24 mouse cellular contexts compared by ENCODE assay signal in the genomic region with DNA sequence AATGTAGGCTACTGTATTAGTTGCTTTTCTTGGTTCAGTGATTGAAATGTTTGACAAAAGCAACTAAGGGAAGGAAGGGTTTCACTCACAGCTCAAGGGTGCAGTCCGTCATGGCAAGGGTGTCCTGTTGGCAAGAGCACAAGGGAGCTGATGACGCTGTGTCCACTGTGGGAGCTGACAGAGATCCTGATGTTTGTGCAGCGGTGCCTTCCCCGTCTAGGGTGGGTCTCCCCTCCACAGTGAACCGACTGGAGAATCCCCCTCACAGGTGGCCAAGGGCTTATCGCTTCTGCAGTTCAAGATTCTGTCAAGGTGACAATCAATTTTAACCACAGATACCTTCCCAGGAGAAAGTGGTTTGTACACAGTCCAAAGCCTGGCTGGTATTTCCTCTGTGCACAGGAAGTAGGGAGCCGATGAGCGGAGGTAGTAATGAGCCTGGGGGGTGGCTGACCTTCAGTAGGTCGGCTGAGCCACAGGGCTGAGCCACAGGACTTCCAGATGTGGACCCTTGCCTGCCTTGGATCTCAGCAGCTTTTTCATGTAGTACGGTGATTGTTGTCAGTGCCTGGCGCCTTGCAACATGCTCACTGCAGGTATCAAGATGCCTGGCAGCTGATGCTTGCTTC. TPM values are rescaled to one million over a fixed set of nuclear protein-coding genes. Genes with fewer than 3 reads are reported as not detected.
DNase-seq lines count a peak whose midpoint lies in the region; ATAC-seq and TF ChIP-seq lines count a peak whose summit lies in the region.
"Had no signal": no experiment of that assay in that cellular context is flagged by ENCODE, and none has a peak within 500 bp of the region (broad histone marks: within the 10 kb centered on the region; RNA-seq: fewer than 3 reads in every experiment).

No protein-coding gene starts in this region.

- WGBS in heart, embryonic 12.5 days = 61% methylated on average over 11 of the region's 11 CpGs

- H3K4me3 ChIP-seq in heart, embryonic 12.5 days = no peak overlapping the region
- peak overlapping the region; percentile 7; the same call in 1 of the 2 replicates for H3K4me3 ChIP-seq in E14TG2a.4 (replicated peaks; ENCODE audit: low read length)
- H3K4me3 ChIP-seq: forebrain, embryonic 15.5 days; hindbrain, embryonic 10.5 days; kidney, embryonic 15.5 days; left cerebral cortex, adult 2 months; limb, embryonic 15.5 days; midbrain, embryonic 13.5 days had no signal

- peak; percentile 36; the same call in 1 of the 2 replicates for ATAC-seq in heart, embryonic 12.5 days (ENCODE audit: insufficient number of reproducible peaks, low FRiP score)
- ATAC-seq: forebrain, embryonic 15.5 days; hindbrain, embryonic 16.5 days; midbrain, embryonic 13.5 days had no signal

- peaks cover 19% of the 10 kb centered on the region for H3K4me1 ChIP-seq in heart, embryonic 12.5 days (replicated peaks)
- peaks cover 68% of the 10 kb centered on the region for H3K4me1 ChIP-seq in E14TG2a.4 (replicated peaks; ENCODE audit: low read depth, low read length)
- H3K4me1 ChIP-seq: forebrain, embryonic 15.5 days; limb, embryonic 15.5 days had no signal

- DNase-seq in heart, adult 18-20 months = no peak
- DNase-seq in ZHBTc4 (ENCODE audit: low read depth, low spot score) = peak; percentile 47
- peak; percentile 40 to 42 for DNase-seq in adrenal gland, postnatal 36 days
- DNase-seq in thymus, adult 18-20 months = no peak
- DNase-seq in layer of hippocampus, adult 9-11 months = no peak
- DNase-seq: B cell, adult 2 months; cerebellum, adult 8-10 months; gastrocnemius, postnatal 10 days; lung, adult 2 months; retina, postnatal 1 day; right cerebral cortex, postnatal 25 days; thymus, postnatal 36 days had no signal

- H3K27me3 ChIP-seq in heart, embryonic 12.5 days (replicated peaks) = no peaks in the 10 kb centered on the region
- H3K27me3 ChIP-seq in E14TG2a.4 (ENCODE audit: insufficient read depth, low read length) = no peaks in the 10 kb centered on the region
- H3K27me3 ChIP-seq: CH12.LX; forebrain, embryonic 15.5 days; kidney, embryonic 15.5 days; limb, embryonic 15.5 days; midbrain, embryonic 13.5 days had no signal

- H3K9me3 ChIP-seq in heart, embryonic 12.5 days (replicated peaks) = no peaks in the 10 kb centered on the region; the same call in 1 of the 2 replicates
- no peaks in the 10 kb centered on the region for H3K9me3 ChIP-seq in E14TG2a.4 (ENCODE audit: low read length)
- H3K9me3 ChIP-seq: forebrain, embryonic 15.5 days; hindbrain, embryonic 10.5 days; kidney, embryonic 15.5 days; limb, embryonic 15.5 days; midbrain, embryonic 13.5 days had no signal

- H3K9ac ChIP-seq in heart, embryonic 12.5 days = no peak overlapping the region
- H3K9ac ChIP-seq: forebrain, embryonic 15.5 days; kidney, embryonic 15.5 days; limb, embryonic 15.5 days; midbrain, embryonic 13.5 days had no signal

- H3K4me2 ChIP-seq in heart, embryonic 12.5 days = no peak overlapping the region
- H3K4me2 ChIP-seq: forebrain, embryonic 15.5 days; kidney, embryonic 15.5 days; limb, embryonic 15.5 days; midbrain, embryonic 13.5 days had no signal

- TF ChIP-seq CTCF in E14TG2a.4 (conservative IDR thresholded peaks at IDR 0.05; ENCODE audit: low read length) = no peak

- H3K36me3 ChIP-seq in heart, embryonic 12.5 days = no peaks in the 10 kb centered on the region
- no peaks in the 10 kb centered on the region for H3K36me3 ChIP-seq in E14TG2a.4 (ENCODE audit: insufficient read depth, low read length)
- H3K36me3 ChIP-seq: forebrain, embryonic 15.5 days; hindbrain, embryonic 10.5 days; kidney, embryonic 15.5 days; limb, embryonic 15.5 days; midbrain, embryonic 13.5 days had no signal

- H3K27ac ChIP-seq in heart, embryonic 12.5 days (ENCODE audit: poor library complexity, severe bottlenecking) = no peak overlapping the region
- H3K27ac ChIP-seq: forebrain, embryonic 15.5 days; hindbrain, embryonic 10.5 days; kidney, embryonic 15.5 days; left cerebral cortex, adult 2 months; limb, embryonic 15.5 days; midbrain, embryonic 13.5 days had no signal

RNA-seq across cellular contexts. Expression of gene Ptprg, which starts 18.5 kb away (rescaled TPM):
- polyA plus RNA-seq in heart, embryonic 12.5 days (2016; fragmentation: Nextera tagmentation; extraction: Ambion mirVana) = 17.8 and 25.9 TPM in 2 replicates
- 10 to 100 TPM; 46.4 to 51.8 TPM for total RNA-seq in heart, adult 18-20 months (2021)
- total RNA-seq in adrenal gland, postnatal 36 days (2021) = 100 to 1,000 TPM; 103 to 108 TPM
- total RNA-seq: MEL; monocyte, adult 5-6 weeks had no signal

Comparison
In these comparisons a context has a peak if more than half of its experiments do, and no peak if none do; other contexts are left out.
1. DNase-seq: peak in ZHBTc4 (single experiment) and adrenal gland, postnatal 36 days (2 of 2); none in heart, adult 18-20 months (0 of 2), thymus, adult 18-20 months (0 of 2) and layer of hippocampus, adult 9-11 months (single experiment).